Comparison of ENCODE assay signal across 9 mouse cellular contexts in the genomic region with DNA sequence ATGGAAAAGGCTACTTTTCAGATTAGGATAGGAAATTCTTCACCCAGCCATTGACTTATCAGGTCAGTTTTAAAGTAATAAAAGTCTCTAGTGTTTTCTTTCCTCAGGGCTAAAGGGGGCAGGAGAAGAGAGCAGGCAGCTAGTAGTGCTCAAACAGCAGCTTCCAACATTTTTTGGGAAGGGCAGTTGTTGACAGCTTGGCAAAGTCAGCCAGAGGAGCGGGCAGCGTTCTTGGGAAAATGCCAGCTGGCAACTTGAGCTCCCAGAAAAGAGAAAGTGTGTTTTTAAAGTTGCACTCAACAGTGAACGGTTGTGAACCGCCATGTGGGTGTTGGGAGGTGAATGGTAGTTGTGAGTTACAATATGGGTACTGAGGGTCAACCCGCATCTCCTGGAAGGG. TPM values are rescaled to one million over a fixed set of nuclear protein-coding genes. Genes with fewer than 3 reads are reported as not detected.
A peak's percentile ranks its signal among the peaks of the same experiment; 100 is the strongest.
DNase-seq lines count a peak whose midpoint lies in the region.
"Had no signal": no experiment of that assay in that cellular context is flagged by ENCODE, and none has a peak within 500 bp of the region (broad histone marks: within the 10 kb centered on the region; RNA-seq: fewer than 3 reads in every experiment).

No protein-coding gene starts in this region.

- DNase-seq in left cerebral cortex, postnatal 10 days (ENCODE audit: extremely low spot score in 1 of 2, low spot score in 2 of 2): peak; percentile 27 to 59
- no peak for DNase-seq in left cerebral cortex, adult 11 months (ENCODE audit: low spot score)
- peak; percentile 43 for DNase-seq in adrenal gland, adult 2 months
- DNase-seq in gastrocnemius, postnatal 10 days: peak; percentile 64
- peak; percentile 64 to 69 for DNase-seq in lung, adult 18-20 months
- DNase-seq in Muller cell, postnatal 12 days (ENCODE audit: inconsistent ontology term): no peak
- DNase-seq in embryo, embryonic 9.5 days (ENCODE audit: extremely low spot score): no peak
- no peak for DNase-seq in retina, postnatal 1 day
- DNase-seq: thymus, adult 2 months had no signal

- intact Hi-C loops in left cerebral cortex, postnatal 10 days (cut with DNase I): no loop called here

RNA-seq across cellular contexts. Expression of a gene that starts 2.6 kb away (rescaled TPM):
- 1 to 10 TPM; 1.1 to 1.7 TPM for total RNA-seq in left cerebral cortex, postnatal 10 days (2021)
- total RNA-seq in adrenal gland, adult 2 months (2021): 1 to 10 TPM in 1 of 2 experiments, under 1 TPM in 1; 0.29 to 1.7 TPM
- 0.43 and 0.56 TPM in 2 replicates for polyA plus RNA-seq in adrenal gland, adult 2 months (2012; rRNA removed)
- under 1 TPM; 0.35 to 0.52 TPM for total RNA-seq in gastrocnemius, postnatal 10 days (2021)

RNA-seq across cellular contexts. Expression of a gene that starts 24.1 kb away (rescaled TPM):
- total RNA-seq in left cerebral cortex, postnatal 10 days (2021): 10 to 100 TPM; 62.8 to 66.1 TPM
- total RNA-seq in adrenal gland, adult 2 months (2021): 10 to 100 TPM; 63.8 to 68.6 TPM
- 19.8 and 23.4 TPM in 2 replicates for polyA plus RNA-seq in adrenal gland, adult 2 months (2012; rRNA removed)
- 10 to 100 TPM; 36.0 to 40.6 TPM for total RNA-seq in gastrocnemius, postnatal 10 days (2021)

RNA-seq across cellular contexts. Expression of a gene that starts 24.9 kb away (rescaled TPM):
- total RNA-seq in left cerebral cortex, postnatal 10 days (2021): 100 to 1,000 TPM; 298 to 310 TPM
- total RNA-seq in adrenal gland, adult 2 months (2021): 100 to 1,000 TPM; 364 to 394 TPM
- polyA plus RNA-seq in adrenal gland, adult 2 months (2012; rRNA removed): 191 and 198 TPM in 2 replicates
- 100 to 1,000 TPM; 528 to 633 TPM for total RNA-seq in gastrocnemius, postnatal 10 days (2021)

RNA-seq across cellular contexts. Expression of a gene that starts 38.5 kb away (rescaled TPM):
- 1 to 10 TPM; 1.9 to 2.3 TPM for total RNA-seq in left cerebral cortex, postnatal 10 days (2021)
- 1 to 10 TPM in 1 of 2 experiments, under 1 TPM in 1; 0.38 to 1.1 TPM for total RNA-seq in adrenal gland, adult 2 months (2021)
- 0.58 and 0.77 TPM in 2 replicates for polyA plus RNA-seq in adrenal gland, adult 2 months (2012; rRNA removed)
- 1 to 10 TPM in 1 of 2 experiments, under 1 TPM in 1; 0.49 to 1.7 TPM for total RNA-seq in gastrocnemius, postnatal 10 days (2021)

Comparison
In these comparisons a context has a peak if more than half of its experiments do, and no peak if none do; other contexts are left out.
1. DNase-seq: peak in left cerebral cortex, postnatal 10 days (2 of 2), adrenal gland, adult 2 months (single experiment), gastrocnemius, postnatal 10 days (single experiment) and lung, adult 18-20 months (2 of 2); none in left cerebral cortex, adult 11 months (single experiment), Muller cell, postnatal 12 days (single experiment), embryo, embryonic 9.5 days (single experiment) and retina, postnatal 1 day (single experiment).